Mouse (Mus musculus) kidney, embryonic 14.5 days (tissue): ENCODE measurements at regions not wholly inside any gene's neighbourhood (a gene's known extent, or its start where the extent isn't known, plus 50 kb on each side); places are given as distances from the start of the nearest gene placed in this dataset.

Source experiments
- ATAC-seq: fragments of 200-750 bp; cut with Nextera tagmentation; 2 replicates; pipeline ENCODE4 v1.8.0; 2017; ENCODE audit warnings: moderate number of reproducible peaks, mild to moderate bottlenecking, moderate TSS enrichment, moderate library complexity; ENCODE audit not compliant: low FRiP score, low TSS enrichment
- H3K27ac ChIP-seq: fragments of 300-500 bp; sonication (generic); 2 replicates; pipeline ENCODE4 v1.5.1; 2014; ENCODE audit warnings: low read depth, mild to moderate bottlenecking, low read length, moderate library complexity, mixed read lengths
- H3K27me3 ChIP-seq: fragments of 300-500 bp; sonication (generic); 2 replicates; pipeline ENCODE4 v1.6.1; 2014; ENCODE audit warnings: mild to moderate bottlenecking, low read length; ENCODE audit not compliant: control insufficient read depth, insufficient read depth
- H3K36me3 ChIP-seq: fragments of 300-500 bp; sonication (generic); 2 replicates; pipeline ENCODE4 v1.6.1; 2014; ENCODE audit warnings: low read length, mixed read lengths; ENCODE audit not compliant: control insufficient read depth, insufficient read depth
- H3K4me1 ChIP-seq: fragments of 300-500 bp; sonication (generic); 2 replicates; pipeline ENCODE4 v1.6.1; 2014; ENCODE audit warnings: low read length, mixed read lengths; ENCODE audit not compliant: control insufficient read depth, insufficient read depth
- H3K4me2 ChIP-seq: fragments of 300-500 bp; sonication (generic); replicated peaks from 2 replicates; pipeline ENCODE4 v1.6.1; 2014; ENCODE audit warnings: low read depth, mild to moderate bottlenecking, low read length
- H3K4me3 ChIP-seq: fragments of 300-500 bp; sonication (generic); 2 replicates; pipeline ENCODE4 v1.5.1; 2014; ENCODE audit warnings: mild to moderate bottlenecking, low read length
- H3K9ac ChIP-seq: fragments of 300-500 bp; sonication (generic); 2 replicates; pipeline ENCODE4 v1.6.1; 2014; ENCODE audit warnings: low read depth, mild to moderate bottlenecking, low read length, moderate library complexity
- H3K9me3 ChIP-seq: fragments of 300-500 bp; sonication (generic); 2 replicates; pipeline ENCODE4 v1.6.1; 2016; ENCODE audit warnings: low read length; ENCODE audit not compliant: control insufficient read depth
- WGBS: fragments of 180-500 bp; shearing (Covaris S2); extraction: QIAGEN DNeasy Blood & Tissue Kit; methylation state at CpG from one replicate; pipeline ENCODE4 v1.1.7; 2014; 5-methylcytosine and 5-hydroxymethylcytosine counted together

DNA sequence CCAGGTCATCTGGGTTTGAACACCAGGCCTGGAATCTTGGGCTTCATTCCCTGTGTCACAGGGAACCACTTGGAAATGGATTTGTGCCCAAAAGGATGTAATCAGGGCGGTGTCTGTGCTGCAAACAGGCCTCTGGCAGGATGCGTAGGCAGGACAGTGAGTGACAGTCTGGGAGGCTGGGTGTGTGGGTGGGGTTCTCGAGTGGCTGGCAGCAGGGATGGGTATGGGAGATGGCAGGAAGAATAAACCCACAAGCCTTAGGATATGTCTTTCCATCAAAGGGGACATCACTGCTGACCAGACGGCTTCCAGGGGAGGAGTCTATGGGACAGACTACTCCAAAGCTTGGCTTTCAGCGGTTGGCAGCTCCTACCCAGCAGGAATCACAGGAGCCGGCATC is 150.5 kb upstream of the Nectin1 start:
- ATAC-seq, result no peak
- H3K27me3 ChIP-seq, result no peaks in the 10 kb centered on the region
- H3K4me1 ChIP-seq, result no peaks in the 10 kb centered on the region
- H3K4me2 ChIP-seq, result no peak overlapping the region
- no peak overlapping the region for H3K27ac ChIP-seq
- 75% methylated on average over 6 of the region's 6 CpGs for WGBS
- H3K36me3 ChIP-seq, result no peaks in the 10 kb centered on the region
- no peak overlapping the region for H3K4me3 ChIP-seq
- no peak overlapping the region for H3K9ac ChIP-seq
- no peaks in the 10 kb centered on the region for H3K9me3 ChIP-seq

DNA sequence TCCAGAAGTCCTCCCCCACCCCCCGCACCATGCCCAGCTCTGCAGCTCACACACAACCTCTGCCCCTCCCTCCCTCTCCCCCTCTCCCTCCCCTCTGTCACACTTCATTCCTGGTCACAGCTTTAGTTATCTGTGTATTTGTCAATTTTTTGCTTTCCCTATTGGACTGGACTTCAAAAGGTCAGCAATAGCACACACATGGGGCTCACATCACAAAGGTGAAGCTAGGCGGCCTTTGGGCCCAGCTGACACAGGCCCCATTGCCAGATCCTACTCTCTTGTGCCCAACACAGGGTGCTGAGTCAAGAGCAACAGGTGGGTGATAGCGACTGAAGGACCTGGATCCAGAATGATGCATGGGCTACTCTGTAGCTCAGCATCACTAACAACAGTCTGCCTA is 149.0 kb upstream of the Nectin1 start:
- Histone ChIP-seq H3K9me3 (no peaks in the 10 kb centered on the region), H3K36me3 (no peaks in the 10 kb centered on the region), H3K4me1 (no peaks in the 10 kb centered on the region), H3K27me3 (no peaks in the 10 kb centered on the region), H3K4me3 (no peak overlapping the region), H3K27ac (no peak overlapping the region), H3K4me2 (no peak overlapping the region), H3K9ac (no peak overlapping the region)
- no peak for ATAC-seq
- WGBS, result 78% methylated on average over 3 of the region's 3 CpGs

DNA sequence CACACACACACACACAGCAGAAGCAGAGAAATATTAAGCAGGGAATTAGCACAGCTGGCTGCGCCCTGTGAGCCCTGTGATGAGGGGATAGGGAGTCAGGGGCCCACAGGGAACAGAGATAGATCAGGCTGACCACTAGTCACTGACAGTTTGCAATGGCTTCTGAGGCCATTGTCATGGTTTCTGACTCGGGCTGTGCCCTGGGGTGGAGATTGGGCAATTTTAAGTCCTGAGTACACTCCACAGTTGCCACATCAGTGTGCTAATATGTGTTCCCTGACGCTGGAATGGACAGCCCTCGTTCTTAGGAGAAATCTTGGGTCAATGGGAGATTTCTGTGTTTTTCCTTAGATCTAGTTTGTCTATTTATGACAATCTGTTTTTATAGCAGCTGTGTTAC is 148.3 kb upstream of the Nectin1 start:
- no peaks in the 10 kb centered on the region for H3K36me3 ChIP-seq
- H3K4me3 ChIP-seq, result no peak overlapping the region
- H3K27me3 ChIP-seq, result no peaks in the 10 kb centered on the region
- 72% methylated on average over 4 of the region's 4 CpGs for WGBS
- no peak overlapping the region for H3K27ac ChIP-seq
- ATAC-seq, result no peak
- no peaks in the 10 kb centered on the region for H3K9me3 ChIP-seq
- no peak overlapping the region for H3K4me2 ChIP-seq
- H3K9ac ChIP-seq, result no peak overlapping the region
- H3K4me1 ChIP-seq, result no peaks in the 10 kb centered on the region

DNA sequence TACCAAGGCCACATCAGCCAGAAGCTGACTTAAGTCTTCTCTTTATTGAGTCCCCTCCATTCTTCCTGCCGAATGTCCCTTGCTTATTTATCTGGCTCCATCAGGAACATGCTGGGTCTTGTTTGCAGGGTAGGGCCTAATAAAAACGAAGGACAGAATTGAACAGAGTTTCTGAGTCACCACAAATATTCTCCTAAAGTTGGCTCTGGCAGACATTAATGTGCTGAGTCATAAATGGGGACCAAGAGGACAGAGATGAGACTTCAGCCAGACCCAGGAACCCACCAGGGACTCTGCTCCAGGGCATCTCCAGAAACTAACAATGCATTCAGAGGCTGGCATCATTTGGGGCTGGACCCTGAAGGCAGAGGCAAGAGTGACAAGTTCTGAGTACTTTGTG is 143.4 kb upstream of the Nectin1 start:
- no peaks in the 10 kb centered on the region for H3K9me3 ChIP-seq
- no peak overlapping the region for H3K27ac ChIP-seq
- no peaks in the 10 kb centered on the region for H3K36me3 ChIP-seq
- H3K27me3 ChIP-seq, result no peaks in the 10 kb centered on the region
- 58% methylated on average over 2 of the region's 2 CpGs for WGBS
- no peaks in the 10 kb centered on the region for H3K4me1 ChIP-seq
- no peak overlapping the region for H3K4me2 ChIP-seq
- no peak overlapping the region for H3K4me3 ChIP-seq
- ATAC-seq, result no peak
- H3K9ac ChIP-seq, result no peak overlapping the region

DNA sequence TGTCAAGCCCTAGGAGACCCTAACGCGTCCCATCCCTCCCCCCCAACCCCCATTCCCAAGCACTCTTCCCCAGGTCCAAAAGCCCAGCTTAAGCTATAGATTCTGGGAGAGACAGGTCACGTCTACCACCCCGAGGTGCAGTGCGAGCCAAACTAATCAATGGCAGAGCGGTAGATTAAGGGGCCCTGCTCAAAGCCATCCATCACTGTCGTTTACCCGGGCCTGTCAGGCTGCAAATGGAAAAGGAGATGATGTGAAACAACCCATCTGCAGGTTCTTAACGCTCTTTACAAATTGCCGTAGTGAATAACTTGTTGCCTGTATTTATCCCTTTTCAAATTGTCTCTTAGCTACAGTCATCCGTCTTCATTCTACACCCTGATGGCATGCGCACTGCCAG is 126.2 kb upstream of the Nectin1 start:
- Histone ChIP-seq H3K27me3 (no peaks in the 10 kb centered on the region), H3K4me1 (no peaks in the 10 kb centered on the region), H3K9me3 (no peaks in the 10 kb centered on the region), H3K27ac (no peak overlapping the region), H3K9ac (no peak overlapping the region), H3K4me2 (no peak overlapping the region), H3K36me3 (no peaks in the 10 kb centered on the region), H3K4me3 (no peak overlapping the region)
- ATAC-seq, result no peak
- WGBS, result 17% methylated on average over 12 of the region's 12 CpGs

DNA sequence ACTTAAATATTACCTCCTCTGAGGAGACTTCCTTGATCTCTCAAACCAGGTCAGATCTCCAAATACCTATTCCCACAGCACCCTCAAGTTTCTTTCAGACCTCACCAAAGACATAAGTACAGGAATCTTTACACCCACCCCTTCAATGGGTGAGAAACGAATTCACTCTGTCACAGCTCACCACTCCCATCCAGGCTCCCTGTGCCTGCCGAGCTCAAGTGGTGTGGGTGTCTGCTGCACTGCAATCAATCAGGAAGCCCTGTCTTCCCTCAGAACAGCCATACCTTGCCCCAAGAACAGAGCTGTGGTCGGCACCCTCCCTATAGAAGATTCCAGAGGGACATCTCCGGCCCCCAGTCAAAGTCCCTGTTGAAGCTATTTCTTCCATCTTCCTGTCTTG is 116.2 kb upstream of the Nectin1 start:
- no peak overlapping the region for H3K4me2 ChIP-seq
- H3K27me3 ChIP-seq, result no peaks in the 10 kb centered on the region
- H3K36me3 ChIP-seq, result no peaks in the 10 kb centered on the region
- no peaks in the 10 kb centered on the region for H3K4me1 ChIP-seq
- H3K27ac ChIP-seq, result no peak overlapping the region
- H3K9me3 ChIP-seq, result no peaks in the 10 kb centered on the region
- no peak overlapping the region for H3K4me3 ChIP-seq
- no peak for ATAC-seq
- WGBS, result 41% methylated on average over 4 of the region's 4 CpGs
- H3K9ac ChIP-seq, result no peak overlapping the region

DNA sequence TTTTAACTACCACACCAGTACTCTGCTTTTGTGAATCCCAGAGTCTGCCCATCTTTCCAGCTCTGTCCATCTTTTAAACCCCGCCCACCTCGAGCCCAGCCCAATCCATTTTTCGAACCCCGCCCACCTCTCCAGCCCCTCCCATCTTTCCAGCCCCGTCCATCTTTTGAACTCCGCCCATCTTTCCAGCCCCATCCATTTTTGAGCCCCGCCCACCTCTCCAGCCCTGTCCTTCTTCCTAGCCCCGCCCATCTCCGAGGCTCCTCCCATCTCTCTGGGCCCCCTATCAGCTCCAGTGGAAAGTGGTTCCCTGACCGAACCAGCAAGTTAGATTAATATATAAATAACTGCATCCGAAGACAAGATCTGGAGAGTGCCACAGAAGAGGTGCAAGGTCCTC is 115.0 kb upstream of the Nectin1 start:
- Histone ChIP-seq H3K9me3 (no peaks in the 10 kb centered on the region), H3K9ac (no peak overlapping the region), H3K4me1 (no peaks in the 10 kb centered on the region), H3K27ac (no peak overlapping the region), H3K27me3 (no peaks in the 10 kb centered on the region), H3K4me3 (no peak overlapping the region), H3K36me3 (no peaks in the 10 kb centered on the region), H3K4me2 (no peak overlapping the region)
- WGBS, result 31% methylated on average over 11 of the region's 11 CpGs
- ATAC-seq, result no peak

DNA sequence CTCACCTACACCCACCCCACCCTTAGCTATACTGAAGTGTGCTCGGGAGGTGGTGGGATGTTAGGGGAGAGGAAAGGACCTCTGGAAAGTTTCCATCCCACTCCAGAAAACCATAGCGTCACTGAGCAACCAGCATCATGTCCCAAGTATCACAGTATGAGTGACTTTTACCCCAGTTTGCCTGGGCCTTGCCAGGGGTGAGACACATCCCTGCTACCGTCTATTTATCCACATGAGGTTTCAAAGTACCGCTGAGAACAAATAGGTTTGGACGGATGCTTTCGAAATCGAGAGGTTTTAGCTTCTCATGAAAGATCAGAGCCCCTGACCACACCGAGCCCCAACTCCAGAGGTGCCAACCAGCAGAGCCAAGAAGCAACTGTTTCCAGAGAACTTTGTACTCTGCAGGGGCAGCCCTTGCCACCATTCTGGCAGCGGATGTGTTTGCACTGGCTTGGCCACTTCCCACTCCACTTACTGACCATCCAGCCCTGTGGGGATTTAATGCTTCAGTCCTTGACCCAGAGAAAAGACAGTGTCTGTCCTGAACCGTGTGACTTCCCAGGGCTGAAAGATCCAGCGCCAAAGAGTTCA is 107.3 kb upstream of the Nectin1 start:
- 76% methylated on average over 11 of the region's 11 CpGs for WGBS
- no peaks in the 10 kb centered on the region for H3K27me3 ChIP-seq
- H3K9me3 ChIP-seq, result no peaks in the 10 kb centered on the region
- no peak overlapping the region for H3K4me2 ChIP-seq
- ATAC-seq, result no peak
- no peaks in the 10 kb centered on the region for H3K4me1 ChIP-seq
- no peak overlapping the region for H3K27ac ChIP-seq
- no peak overlapping the region for H3K4me3 ChIP-seq
- no peaks in the 10 kb centered on the region for H3K36me3 ChIP-seq
- H3K9ac ChIP-seq, result no peak overlapping the region

DNA sequence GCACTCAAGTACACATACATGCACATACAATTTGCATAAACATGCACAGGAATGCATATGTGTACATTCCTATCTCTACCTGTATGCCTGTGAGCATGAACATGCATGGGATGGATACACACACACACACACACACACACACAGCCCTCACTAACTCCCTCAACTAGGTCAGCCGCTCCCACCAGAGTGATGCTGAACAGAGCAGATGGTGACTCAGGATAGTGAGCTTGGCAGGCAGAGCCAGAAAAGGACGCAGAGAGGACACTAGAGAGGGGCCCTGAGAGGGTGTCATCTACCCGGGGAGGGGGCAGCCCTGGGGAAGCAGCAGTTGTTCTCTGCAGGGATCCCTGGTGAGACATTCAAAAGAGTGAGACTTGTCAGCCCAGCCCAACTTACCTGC is 85.6 kb upstream of the Nectin1 start:
- H3K9ac ChIP-seq, result no peak overlapping the region
- H3K36me3 ChIP-seq, result no peaks in the 10 kb centered on the region
- no peaks in the 10 kb centered on the region for H3K4me1 ChIP-seq
- no peak overlapping the region for H3K4me2 ChIP-seq
- H3K27ac ChIP-seq, result no peak overlapping the region
- no peaks in the 10 kb centered on the region for H3K9me3 ChIP-seq
- 70% methylated on average over 3 of the region's 3 CpGs for WGBS
- no peak for ATAC-seq
- H3K27me3 ChIP-seq, result peaks cover 4% of the 10 kb centered on the region; the same call in 1 of the 2 replicates
- no peak overlapping the region for H3K4me3 ChIP-seq
